Mouse (Mus musculus): ENCODE results near the gene Tmbim6.

The Tmbim6 gene

GRCm38 (mm10) chr15:99392486-99393385 lies at the start of gene Tmbim6:
Gene Tmbim6 (plus strand): TSS chr15:99392882.
- DNase-seq: peak; percentile 100

DNA sequence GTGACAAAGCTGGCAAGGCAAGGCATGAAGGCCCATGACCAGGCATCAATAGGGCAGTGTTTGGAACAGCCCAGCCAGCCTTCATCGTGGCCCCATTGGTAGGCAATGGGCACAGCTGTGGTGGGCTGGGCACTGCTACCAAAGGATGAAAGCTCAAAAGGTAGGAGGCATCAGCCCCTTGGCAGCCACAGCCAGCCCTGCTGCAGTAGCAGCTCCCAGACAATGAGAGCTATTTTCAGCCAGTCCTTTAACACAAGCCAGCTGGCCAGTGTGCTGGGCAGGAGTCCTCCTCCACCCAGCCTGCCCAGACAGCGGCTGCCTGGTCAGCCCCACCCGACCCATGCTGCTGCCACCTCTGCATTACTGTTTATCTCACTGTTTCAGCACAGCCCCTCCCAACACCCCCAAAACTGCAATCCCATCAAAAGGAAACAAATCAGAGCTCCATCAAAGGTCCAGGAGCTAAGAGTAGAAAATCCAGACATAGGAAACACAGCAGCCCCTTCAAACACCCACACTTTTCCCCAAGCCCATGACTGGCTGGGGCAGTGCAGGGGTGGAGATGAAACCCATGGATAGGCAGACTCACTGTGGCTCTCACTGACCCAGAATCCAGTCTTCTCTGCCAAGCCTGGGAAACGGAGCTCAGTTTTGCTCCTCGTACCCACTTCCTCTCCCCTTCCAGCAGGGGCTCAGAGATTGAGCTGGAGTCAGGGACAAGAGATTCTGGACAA lies 49.1 kb upstream of the Tmbim6 start:
- DNase-seq: no peak

- DNase-seq: no peak
Observed at GRCm38 (mm10) chr15:99344148-99344870, 48.4 kb upstream of the Tmbim6 start.

DNA sequence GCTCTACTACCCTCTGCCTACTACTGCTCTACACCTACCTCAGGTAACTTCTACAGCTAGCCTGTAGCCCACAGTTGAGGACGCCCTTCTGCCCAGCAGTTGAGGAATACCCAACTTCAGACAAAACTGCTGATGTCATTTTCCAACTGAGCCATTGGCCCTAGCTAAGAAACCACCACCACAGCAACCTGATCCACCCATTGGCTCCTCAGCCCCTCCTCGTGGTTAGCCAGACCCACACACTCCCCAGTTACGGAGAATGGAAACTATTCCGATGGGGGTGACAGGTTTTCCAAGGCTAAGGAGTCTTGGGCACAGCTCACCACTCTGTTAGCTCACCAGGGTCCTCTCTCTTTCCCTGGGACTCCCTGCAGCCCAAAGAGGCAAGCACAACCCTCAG lies 47.7 kb upstream of the Tmbim6 start:
- no peak for DNase-seq

DNA sequence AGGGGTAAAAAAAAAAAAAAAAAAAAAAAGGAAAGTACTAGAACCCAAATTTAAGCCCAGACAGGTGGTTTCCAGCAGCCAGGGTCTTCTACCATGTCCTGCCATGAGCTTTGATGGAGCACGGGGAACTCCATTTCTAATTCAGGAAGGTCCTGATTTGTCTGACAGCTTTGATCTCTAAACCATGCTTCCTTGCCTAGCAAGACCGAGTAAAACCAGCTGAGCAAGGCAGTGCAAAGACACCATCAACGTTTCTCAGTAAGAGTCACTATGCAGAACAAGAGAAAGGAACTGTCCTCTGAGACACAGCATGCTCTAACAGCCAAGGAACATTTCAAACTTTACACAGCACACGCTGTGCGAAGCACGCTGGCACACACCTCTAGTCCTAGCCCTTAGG lies 41.1 kb upstream of the Tmbim6 start:
- DNase-seq: no peak

DNA sequence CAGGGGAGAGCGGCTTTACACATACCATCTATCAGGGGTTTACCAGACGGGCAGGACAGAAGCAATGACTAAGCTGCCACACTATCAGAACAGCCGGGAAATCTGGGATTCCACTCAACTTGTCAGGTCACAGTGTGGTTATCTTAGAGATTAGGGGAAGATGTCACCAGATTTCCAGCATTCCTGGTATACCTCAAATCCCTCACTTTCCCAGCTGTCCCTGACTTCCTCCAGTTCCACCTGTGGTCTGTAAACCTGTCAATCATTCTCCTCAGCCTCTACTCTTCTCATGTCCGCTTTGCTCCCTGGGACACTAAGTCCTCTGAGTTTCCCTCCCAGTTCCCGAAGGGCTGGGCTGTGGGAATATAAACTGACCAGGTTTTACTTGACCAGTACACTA lies 40.4 kb upstream of the Tmbim6 start:
- no peak for DNase-seq

GRCm38 (mm10) chr15:99355660-99356059 lies 37.0 kb upstream of the Tmbim6 start:
- DNase-seq: no peak

- no peak for DNase-seq
Observed at GRCm38 (mm10) chr15:99356462-99356861, 36.2 kb upstream of the Tmbim6 start.

- no peak for DNase-seq
Observed at GRCm38 (mm10) chr15:99358952-99359351, 33.7 kb upstream of the Tmbim6 start.

DNA sequence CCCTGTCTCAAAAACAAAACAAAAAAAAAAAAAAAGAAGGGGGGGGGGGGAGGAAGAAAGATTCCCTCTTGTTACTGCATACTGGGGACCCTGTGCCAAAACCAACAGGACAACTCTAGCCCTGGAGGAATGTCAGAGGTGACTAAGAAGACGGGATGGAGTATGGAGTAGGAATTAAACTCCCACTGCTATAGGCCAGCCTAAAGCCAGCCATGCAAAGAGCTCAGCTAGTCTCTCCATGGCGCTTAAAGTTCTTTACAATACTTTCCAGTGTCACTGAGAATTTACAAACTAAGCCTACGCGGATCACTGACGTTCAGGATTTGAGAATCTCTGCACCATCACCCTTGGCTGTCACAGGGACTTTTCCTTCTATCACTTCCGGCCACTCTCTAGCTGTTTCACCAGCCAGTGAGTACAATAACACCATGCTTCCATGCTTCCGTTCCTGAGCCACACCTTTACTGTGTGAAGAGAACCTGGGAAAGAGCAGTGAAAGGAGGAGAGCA lies 28.6 kb upstream of the Tmbim6 start:
- no peak for DNase-seq

DNA sequence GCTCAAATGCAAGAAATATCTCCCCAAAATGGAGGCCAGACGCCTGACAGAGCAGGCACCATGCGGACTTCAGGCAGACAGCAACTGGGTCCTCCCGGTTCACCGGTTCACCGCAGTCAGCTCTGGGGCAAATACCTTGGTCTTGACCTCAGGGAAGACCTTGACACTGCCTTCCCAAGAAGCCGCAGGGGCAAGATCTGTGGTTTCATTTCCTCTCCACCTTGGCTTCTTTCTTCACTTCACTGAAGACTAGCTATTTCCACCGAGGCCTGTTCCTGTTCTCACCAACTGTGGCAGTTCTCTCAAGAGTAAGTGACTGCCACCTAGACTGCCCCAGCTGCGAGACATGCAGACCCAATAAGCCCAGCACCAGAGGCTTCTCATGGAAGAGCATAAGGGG lies 27.8 kb upstream of the Tmbim6 start:
- DNase-seq: no peak

DNA sequence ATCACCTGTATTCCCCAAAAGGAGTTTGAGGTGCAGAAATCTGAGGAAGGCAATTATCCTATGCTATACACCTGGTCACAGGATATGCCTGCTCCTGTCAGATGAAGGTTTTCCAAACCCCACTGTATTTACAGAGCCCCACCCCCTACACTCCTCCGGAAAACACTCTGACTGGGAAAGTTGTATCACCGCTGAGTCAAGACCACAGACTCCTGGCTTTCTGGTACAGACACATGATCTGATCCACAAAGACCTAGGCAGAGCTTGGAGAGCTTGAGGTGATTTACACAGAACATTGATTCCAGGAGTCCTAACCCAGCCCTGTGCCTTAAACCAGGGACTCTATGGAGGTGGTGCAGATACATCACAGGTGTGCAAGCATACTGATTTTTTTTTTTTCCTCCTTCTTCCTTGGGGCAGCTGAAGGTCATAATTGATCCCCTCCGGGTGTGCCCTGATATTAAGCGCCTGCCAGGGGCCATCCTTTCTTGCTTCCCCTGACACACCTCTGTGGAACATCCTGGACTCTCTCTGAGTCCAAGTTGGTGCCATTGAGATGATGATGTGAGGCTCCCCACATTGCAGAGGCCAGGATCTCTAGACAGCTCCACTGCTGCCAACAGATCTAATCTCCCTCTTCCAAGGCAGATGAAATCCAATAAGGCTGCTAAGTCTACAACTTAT lies 24.0 kb upstream of the Tmbim6 start:
- DNase-seq: no peak

- DNase-seq: peak; percentile 41
Observed at GRCm38 (mm10) chr15:99369391-99370171, 23.1 kb upstream of the Tmbim6 start.

DNA sequence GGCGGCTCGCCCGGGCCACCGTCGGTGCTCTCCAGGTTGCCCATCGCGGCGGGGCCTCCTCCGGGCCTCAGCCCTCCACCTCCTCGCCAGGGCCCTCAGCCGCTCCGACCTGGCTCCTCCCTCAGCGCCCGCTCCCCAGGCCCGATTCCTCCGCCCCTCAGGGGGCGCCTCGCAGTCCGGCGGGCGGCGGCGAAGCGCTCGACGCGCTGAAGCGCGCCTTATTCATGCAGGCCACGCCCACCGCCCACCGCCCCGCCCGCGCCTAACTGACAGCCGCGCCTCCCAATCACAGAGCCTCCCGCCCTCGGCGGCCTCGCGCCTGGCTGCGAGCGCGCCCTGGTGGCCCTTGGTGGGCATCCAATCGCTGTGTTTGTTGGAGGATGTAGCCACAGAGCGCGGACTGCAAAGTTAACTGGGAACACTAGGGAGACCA lies 22.4 kb upstream of the Tmbim6 start, which contains the start of gene Fmnl3:
Gene Fmnl3 (minus strand): TSS at position 224 of the 433 bp plus-strand sequence.
- peak; percentile 96 for DNase-seq

DNA sequence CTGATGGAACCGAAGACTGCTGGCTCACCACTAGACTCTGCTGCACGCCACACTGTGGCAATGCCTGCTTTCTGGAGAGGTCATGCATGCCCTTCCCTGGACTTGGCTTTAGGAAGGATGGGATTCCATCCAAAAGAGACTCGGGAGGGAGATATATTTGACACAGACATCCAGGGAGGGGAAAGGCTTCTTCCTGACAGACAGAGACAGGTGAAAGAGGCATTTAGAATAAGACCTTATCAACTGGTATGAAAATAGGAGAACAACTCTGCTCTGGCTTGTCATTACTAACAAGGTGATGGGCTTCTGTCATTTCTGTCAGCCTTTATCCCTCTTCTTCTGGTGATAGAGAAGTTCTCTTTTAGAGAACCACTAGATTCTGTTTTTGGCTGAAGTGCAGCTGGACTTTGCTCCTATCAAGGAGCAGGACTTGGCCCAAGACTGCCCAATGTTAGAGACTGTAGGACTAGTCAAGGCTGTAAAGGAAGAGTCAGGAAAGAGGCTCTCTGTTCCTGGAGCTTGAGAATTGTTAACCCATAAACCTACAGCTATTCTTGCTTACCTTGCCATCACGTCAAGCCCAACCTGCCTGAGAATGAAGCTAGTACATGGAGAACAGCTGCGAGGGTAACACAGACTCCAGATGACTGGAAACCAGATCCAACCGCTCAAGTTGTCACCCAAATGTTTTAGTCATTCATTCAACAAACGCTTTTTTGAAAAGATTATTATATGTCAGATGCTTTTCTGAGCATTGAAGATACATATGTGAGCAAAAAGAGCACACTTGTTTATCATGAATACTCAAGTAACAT lies 20.9 kb upstream of the Tmbim6 start:
- peak; percentile 71 for DNase-seq

DNA sequence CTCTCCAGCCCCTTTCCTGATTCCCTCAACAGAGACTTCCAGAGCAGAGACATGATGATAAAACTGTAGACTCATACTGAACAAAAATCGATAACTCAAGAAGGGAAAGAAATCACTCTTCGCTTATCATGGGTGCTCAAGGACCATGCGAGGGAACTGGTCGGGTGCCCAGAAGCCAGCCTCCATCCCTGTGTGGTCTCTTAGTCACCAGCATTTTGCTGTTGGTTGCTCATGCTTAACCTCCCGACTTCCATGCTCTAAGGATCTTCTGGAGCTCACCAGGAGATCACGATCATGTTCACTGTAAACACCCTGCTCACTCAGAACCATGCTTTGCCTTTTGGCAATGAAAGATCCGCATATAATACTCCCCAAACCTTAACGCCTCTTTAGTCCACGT lies 19.9 kb upstream of the Tmbim6 start:
- no peak for DNase-seq

DNA sequence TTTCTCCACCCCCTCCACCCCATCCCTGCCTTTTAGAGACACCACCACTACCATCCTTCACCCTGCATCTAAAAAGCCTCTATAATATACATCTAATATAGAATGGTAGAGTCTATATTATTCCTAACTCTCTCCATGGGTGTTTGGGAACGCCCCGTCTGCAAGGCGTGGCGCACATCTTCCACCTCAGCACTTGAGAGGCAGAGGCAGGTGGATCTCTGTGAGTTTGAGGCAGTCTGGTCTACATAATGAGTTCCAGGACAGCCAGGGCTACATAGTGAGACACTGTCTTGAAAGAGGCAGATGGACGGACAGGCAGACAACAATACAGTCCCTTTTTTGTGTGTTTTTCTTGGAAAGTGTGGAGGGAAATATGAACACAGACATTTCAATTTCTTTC lies 17.6 kb upstream of the Tmbim6 start:
- DNase-seq: no peak

DNA sequence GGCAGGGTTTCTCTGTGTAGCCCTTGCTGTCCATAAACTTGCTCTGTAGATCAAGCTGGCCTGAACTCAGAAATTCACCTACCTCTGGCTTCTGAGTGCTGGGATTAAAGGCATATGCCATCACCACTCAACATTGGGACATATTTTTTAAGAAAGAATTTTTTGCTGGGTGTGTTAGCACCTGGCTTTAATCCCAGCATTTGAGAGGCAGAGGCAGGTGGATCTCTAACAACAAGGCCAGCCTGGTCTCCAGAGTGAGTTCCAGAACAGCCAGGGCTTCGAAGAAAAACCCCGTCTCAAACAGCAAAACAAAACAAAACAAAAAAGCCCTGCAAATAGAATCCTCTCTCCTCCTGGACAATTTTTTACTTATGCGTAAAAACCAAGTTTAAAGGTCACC lies 17.1 kb upstream of the Tmbim6 start:
- no peak for DNase-seq

GRCm38 (mm10) chr15:99376240-99376639 lies 16.4 kb upstream of the Tmbim6 start:
- no peak for DNase-seq

DNA sequence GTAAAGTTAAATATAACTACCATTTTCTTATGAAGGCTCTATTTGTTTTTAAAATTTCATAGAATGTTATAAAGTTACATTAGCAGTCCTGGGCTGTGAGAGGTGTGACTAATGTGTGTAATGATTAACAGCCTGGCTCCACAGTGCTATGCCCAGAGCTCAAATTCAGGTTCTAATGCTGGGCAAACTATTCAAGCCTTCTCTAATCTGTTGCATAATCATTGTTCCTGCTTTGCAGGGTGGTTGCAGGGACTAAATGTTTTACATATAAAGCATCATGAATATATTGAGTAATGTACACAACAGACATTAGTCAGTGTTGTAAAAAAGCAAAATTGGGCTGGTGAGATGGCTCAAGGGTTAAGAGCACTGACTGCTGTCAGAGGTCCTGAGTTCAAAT lies 9.8 kb upstream of the Tmbim6 start:
- DNase-seq: peak; percentile 90

- DNase-seq: no peak
Observed at GRCm38 (mm10) chr15:99384071-99384470, 8.6 kb upstream of the Tmbim6 start.

Data from kidney, adult 9 months (tissue).